Mouse (Mus musculus) cerebellum, adult 11-12 months (tissue): ENCODE results near the gene A230072I06Rik.

Source experiments
- DNase-seq: peaks from one replicate; pipeline ENCODE4 v3.0.0; 2022

Gene A230072I06Rik

DNA sequence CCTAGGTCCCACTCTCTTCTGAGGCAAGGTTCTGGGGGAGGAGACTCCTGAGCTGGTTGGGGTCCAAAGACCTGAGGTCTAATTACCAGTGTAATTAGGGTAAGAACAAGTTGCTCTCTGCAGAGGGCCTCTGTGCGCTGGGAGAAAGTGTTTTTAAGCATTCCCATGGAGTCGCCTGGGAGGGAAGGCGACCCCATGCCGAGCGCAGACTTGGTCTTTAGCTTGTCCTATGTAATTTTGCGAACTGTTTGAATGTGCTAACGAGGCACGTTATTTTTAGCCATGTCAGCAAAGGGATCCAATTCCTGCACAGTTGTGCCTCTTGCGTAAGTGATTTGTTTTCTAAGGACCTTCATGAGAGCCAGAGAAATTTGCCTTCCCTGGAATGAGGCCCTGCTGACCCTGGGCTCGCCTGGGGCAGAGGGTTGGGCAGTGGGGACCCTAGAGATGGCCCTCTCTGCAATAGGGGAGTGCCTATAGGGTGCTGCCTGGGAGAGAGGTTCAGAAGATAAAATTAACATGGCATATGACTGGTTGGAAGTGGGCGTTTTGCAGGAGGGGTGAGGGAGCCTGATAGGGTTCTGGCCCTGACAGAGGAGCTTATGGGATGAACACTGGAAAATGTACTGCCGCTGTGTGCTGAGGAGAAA, at the start of gene A230072I06Rik:
TSS of gene A230072I06Rik (plus strand) at position 157 of the 650 bp plus-strand sequence.
- no peak for DNase-seq

DNA sequence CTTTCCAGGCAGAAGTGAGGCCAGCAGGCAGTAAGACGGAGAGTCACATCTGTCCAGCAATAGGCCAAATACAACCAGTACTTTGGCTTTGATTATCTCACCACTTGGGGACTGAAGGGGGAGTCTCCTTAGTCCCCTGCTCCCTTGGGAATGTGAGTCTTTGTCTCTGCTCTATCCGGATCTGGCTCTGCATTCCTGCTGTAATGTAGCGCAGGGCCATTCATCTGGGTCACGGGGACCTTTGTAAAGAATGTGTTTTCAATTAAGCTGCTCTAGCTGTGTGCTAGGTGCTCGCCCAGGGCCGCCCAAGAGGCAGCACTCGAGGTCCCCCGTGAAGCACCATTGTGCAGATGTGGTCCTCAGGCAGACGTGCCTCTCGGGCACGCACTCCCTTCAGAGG, 44.6 kb upstream of the A230072I06Rik start:
- no peak for DNase-seq

DNA sequence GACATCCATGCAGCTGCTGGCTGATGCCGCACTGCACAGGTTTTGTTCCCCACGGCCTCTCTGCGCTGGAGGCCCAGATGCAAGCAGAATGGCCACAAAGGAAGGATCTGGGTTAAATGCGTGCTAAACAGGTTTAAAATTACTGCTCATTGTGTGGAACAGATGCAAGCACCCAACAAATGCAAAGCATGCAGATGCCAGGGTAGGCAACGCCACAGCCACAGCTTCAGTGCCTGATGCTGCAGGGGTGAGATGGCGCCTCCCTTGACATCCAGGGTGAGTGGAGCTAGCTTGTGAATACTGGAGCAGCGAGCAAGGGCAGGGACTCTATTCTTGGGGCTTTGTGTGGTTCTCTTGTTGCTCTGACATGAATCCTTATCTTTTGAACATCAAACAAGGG, 39.8 kb upstream of the A230072I06Rik start:
- DNase-seq: no peak

DNA sequence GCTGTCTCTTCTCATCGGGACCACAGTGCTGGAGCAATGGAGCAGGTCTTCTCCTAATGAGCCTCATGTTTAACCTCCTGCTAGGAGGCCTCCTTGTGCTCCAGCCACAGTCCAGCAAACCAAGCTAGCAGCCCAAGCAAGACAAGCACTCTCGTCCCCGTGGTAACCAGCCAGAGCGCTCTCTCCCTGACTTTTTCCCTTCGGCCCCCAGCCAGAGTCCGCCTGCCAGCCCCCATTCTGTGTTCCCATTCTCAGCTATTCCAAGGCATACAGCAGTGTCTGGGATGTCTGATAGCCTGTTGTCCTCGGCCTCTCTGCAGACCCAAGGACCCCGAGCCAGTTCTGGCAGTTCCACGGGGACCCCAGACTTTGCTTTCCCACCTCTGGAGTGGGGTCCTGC, 38.5 kb upstream of the A230072I06Rik start:
- DNase-seq: no peak

DNA sequence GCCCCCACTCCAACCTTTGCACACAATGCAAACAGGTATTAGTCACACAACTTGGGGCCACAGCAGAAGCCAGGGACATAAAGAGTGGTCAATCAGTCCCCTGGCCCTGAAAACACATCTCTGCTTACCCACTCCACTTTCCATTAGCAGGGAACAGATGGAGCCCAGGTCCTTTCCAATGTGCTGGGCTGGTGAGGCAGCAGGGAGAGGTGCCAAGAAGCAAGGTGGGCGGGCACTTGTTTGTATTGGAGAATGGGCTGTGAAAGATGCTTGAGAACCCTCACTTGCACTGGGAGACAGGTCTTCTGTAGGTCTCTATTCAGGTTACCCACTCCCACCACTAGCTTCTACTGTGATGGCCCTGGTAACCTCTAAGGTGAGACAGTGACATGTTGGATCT, 34.9 kb upstream of the A230072I06Rik start:
- DNase-seq: no peak

DNA sequence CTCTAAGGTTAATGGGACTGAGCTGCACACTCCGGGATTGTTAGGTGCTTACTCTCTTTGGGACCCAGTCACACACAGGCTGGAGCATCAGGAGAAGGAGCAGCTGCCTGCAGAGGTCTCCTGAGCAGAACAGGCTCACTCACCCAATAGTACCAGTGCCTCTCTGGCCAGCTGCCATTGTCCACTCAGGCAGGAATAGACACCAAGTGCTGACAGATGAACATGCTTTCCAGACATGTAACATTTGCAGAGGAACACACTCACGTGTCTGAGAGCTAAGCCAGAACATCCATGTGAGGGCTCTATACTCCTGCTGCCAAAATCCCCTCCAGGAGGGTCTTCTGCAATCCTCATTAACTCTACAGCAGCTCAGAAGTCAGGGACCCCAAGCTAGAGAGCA, 18.7 kb upstream of the A230072I06Rik start:
- no peak for DNase-seq

DNA sequence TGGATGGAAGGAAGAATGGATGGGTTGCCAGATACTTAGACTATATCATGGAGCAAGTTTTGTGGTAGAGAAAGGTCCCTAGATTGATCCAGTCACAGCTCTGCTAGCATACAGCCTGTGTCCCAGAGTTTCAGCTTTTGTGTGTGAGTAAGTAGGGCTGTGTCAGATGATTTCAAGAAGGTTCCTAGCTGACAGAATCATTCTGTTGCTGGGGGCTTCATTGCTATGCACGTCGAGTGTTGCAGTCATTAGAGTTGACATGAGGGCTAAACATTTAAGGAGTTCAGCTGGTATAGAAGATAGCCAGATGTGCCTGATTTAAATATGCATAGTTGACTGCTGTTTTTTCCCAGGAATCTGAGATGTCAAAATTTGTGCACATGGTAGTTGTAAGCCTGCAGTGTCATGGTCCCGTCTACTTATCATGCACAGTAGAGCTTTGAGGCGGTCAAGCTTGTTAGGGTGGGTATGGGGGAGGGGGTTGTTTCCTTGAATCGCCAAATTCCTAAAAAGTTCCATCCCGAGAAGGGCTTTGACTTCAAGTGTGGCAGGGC, 18.1 kb upstream of the A230072I06Rik start:
- no peak for DNase-seq

DNA sequence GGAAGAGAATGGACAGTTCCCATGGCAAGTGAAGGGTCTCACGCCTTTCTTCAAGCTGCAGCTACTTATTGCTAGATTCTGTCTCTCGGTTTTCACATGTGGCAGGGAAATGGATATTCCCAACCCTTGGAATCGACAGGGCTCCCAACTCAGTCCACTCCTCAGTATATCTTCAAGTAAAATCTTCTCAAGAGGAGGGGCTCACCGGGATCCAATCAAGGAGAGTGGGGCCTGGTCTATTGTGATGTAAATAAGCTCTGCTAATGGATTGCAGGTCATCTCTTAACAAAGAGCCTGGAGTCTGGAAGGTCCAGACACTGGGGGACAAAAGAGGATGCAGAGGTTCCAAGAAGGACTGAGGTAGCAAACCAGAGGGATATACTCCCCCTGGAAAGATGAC, 17.1 kb upstream of the A230072I06Rik start:
- DNase-seq: no peak

DNA sequence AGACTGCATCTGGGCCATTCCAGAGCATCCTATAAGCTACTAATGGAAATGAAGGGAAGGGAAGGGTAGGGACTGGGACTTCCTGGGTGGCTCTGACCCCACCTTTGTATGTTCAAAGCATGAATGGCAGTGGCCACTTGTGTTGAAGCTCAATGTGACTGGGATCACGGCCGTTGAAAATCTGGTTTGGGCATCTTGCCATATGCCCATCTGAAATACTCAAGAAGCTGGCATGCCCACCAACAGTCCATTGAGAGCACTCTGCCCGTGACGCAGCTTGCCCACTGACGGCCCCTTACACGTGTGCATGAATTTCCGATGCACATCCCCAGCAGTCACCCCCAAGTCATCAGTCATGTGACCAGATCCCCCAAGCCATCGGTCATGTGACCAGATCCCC, 13.6 kb upstream of the A230072I06Rik start:
- no peak for DNase-seq

DNA sequence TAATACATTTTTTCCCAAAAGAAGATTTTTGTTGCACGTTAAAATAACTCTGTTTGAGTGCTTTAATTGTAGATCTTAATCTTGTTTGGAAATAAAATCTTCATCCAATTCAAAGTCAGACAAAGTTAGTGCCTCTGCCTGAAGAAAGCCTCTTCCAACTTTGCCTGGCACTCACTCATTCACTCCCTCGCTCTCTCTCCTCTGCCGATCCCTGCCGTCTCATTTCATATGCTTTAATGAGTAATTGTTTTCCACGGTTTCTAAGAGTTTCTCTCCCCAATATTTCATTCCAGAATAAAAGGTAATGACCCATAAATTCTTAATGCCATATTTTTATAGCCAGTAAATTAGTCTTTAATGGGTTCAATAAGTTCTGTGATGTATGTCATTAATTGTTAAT, 10.8 kb upstream of the A230072I06Rik start:
- DNase-seq: no peak

DNA sequence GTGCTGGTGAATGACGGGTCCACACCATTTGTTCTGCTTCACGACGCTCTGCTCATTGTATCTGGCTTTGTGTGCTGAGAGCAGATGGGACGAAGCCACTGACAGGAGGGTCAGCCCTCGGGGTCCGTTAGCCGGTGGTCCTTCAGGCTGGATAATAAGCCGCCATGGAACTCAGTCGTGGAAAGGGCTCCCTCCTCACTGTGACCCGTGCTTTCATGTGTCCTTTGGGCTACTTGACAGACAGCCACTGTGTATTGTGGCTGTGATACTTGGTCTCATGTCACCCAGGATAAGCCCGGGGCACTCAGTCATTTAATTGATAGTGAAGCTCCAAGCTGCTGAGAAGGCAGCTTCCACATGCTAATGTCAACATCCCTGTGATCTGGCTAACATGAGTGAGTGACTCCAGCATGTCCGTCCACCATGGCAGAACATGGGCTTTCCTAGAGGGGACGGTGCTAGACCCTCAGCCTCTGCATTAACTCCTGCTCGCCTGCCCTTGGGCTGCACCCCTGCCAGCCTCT, 10.3 kb upstream of the A230072I06Rik start:
- no peak for DNase-seq

DNA sequence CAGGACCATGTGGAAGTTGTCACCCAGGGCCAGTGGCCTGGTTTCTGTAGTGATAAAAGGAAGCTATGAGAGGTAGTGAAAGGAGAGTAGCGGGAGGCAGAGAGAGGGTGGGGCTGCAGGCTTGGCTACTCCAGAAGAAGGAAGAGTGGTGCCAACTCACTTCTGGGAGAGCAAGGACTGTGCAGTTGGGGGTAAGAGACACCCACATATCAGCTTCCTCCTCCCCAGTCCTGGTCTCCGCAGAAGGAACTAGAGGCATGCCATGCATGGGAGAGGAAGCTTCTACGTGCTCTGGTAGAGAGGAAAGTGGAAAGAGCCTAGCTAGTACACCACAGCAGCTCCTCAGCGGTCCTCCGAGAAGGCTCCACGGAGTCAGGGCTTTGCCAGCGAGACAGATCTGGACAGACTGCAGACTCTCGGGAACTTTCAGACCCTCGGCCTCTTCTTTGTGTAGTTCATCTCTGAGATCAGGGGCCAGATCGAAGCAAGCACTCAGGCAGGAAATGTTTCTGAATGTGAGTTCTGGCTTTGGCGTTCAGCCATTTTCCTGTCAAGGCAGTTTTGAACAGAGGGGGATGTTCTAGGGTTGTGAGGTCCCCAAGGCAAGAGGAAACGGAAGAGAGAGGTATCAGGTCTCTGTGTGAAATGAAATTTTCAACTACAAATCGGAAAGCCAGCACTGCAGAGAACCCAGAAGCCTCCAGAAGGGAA, 1.0 kb downstream of the A230072I06Rik start:
- DNase-seq: no peak

DNA sequence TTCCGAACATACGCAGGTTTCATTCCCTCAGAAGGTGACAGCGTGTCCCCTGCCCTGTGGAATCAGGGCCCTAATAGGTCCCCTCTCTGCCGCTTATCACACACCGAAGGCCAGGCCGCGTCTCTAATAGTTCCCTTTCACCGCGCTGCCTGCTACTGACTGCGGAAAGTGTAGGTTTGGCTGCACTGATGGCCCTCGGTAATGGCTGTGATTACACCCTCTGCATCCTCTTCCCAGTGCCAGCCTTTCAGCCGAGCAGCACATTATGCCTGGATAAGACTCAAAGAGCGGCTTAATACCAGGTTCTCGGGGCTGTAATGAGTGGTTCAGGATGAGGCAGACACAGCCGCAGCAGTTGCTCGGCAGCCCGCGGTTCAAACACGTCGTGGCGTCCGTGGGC, 3.5 kb downstream of the A230072I06Rik start:
- DNase-seq: no peak

DNA sequence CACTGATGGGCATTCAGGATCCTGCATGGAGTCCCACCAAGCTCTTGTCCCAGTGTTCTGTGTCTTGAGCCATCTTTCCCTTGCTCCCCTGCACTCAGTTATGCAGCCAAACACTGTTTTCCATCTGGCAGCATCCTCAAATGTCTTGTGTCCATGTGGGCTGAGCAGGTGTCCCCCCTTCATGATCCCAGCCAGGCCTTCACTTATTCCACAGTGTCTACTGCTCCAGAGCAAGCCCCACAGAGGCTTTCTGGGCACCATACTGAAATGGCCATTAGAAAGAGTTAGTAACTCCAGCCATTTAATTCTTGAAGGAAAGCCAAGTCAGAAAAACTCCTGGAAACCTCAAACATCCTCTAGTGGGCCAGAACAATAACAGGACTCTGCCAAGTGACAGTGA, 11.9 kb downstream of the A230072I06Rik start:
- DNase-seq: no peak

DNA sequence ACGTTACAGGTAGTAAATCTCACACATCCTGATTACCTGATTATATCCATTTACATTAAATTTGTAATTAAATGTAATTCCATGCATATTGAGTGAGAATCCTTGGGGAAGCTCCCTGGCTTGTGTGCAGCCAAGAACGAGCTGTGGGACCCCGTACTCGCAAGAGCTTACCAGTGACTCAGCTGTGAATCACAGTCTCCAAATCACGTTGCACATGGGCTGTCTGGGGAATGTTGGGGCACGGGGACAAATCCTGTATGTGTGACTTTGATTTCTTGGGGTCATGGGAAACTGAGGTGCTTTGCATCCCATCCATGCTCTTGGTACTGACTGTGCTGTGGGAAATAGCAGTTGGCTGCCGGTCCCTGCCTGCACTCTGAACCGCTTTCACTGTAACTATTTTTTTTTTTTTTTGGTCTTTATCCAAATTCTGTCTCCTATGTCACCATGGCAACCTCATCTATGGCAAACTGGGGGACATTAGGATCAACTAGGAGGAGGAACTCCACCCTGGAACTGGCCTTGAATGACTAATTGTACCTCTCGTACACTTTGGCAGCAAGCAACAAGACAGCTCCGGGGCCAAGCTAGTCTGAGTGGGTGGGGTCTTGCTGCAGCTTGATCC, 19.8 kb downstream of the A230072I06Rik start:
- DNase-seq: no peak

DNA sequence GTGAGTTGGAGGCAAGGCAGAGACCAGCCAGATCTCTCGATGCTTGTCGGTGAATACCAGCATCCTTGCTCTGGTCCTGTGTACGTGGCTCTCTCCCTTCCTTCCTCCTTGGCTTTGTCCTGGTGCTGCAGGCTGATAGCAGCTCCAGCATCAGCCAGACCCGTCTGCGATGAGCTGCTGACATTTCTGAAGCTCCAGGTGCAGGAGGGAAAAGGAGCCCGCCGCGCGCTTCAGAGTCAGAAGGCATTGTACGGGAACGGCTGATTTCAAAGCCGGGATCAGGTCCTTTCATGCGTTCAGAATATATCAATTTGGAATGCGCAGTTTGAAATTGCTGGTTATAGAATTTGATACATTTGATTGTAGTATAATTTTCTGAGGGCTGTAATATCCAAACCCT, 23.4 kb downstream of the A230072I06Rik start:
- no peak for DNase-seq

DNA sequence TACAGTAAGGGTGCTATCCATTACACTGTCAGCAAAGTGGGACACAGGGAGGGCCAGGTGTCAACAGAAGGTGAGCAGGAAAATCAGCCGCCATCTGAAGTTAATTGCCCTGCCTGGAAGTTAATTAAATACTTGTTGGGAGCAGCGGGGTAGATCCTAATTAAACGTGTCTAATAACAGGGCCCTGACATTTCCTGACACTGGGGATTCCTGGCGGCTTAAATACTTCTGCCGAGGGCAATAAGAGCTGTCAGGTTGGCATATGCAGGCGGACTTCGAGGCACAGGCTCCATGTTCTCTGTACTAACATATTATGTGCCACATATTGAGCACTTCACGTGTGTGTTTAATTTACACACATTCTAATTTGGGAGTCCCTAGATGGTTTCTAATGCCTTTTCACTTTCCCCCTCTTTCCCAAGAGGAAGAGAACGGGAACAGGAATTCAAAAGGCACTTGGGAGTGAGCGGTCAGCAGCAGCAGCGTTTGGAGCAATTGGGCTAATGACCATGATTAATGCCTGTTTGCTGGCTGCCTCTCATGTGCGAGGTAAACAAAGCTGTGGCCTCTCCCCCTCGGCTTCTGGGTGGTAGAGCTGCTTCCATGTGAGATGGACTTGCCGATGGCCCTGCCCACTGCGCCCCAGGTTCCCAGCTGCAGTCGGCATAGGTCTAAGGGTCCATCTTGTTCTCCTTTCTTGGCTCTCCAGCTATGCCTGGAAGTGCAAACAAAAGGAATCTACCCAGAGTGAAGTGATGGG, 34.5 kb downstream of the A230072I06Rik start:
- DNase-seq: no peak

DNA sequence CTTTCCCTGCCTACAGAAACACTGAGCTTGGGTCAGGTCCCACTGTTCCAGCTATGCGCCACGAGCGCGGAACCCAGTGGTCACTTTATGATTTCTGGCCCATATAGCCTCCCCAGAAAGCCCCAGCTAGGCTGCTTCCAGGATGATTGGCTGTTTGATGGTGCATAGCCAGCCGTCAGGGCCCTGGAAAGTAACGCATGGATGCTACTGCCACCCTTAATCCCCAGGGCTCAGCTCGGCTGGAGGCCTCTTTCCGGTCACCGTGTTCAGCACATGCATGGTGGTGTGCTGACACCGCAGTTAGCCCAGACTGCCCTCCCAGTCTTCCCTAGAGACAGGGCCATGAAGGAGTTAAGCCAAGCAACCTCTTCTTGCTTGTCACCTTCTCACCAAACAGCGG, 35.6 kb downstream of the A230072I06Rik start:
- no peak for DNase-seq

DNA sequence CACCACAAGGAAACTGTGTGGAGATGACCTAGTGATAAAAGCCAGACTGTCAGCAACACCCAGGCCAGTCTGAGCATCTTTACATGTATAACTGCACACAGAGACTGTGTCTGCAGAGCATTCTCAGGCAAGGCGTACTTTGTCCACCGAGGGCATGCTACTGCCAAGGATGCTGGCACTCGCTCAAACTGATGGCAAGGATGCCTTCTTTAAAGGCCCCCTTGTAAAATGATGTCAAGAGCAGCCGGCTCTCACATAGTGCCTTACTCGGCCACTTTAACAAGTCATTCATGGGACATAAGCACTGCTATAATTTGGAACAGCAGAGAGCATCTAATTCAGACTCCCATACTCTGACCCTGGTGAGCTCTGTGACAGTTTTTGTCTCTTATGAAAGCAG, 36.6 kb downstream of the A230072I06Rik start:
- no peak for DNase-seq

DNA sequence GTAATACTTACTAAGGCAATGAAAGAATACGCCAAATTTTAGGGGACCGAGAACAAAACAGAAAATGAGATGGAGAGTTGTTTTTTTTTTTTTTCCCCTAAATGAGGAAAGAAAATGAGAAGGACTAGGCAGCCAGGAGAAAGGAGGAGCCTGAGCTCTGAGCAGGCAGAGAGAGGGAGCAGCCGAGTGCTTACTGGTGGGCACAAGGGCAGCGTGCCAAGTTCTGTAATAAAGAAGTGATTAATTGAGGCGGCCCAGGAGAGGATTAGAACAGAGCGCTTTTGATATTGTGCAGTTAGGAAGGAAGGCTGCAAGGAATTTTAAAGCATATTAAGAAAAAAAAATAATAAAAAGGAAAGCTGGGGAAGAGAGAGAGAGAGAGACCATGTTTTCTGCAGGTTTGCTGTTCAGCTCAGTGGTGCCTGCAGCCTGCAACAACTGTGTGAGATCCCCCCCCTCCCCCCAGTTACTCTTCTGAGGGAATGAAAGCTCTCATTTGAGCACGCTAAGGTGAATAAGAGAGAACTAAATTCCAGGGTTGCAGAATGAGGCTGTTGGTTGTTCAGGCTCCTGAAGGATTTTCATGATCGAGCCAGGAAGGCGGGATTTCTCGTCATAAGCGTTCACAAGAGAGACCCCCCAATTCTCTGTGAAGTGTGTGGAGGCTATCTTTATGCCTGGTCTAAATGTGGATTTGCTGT, 41.3 kb downstream of the A230072I06Rik start:
- no peak for DNase-seq

DNA sequence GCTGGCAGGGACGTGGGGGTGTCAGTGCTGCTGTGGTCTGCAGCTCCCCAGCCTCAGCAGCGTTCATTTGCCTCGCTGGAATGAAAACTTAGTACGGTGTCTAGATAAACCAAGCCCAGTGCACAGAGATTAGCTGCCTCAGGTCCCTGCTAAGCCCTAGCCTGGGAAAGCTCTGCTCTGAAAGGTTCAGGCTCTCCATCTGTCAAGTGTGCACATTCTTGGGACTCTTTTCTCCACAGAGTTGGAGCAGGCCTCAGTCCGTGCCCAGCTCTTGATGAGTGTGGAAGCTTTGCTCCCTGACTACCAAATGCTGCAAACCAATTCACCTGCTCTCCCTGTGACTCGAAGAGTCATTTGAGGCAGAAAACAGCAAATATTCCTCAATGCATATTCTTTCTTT, 43.5 kb downstream of the A230072I06Rik start:
- no peak for DNase-seq

DNA sequence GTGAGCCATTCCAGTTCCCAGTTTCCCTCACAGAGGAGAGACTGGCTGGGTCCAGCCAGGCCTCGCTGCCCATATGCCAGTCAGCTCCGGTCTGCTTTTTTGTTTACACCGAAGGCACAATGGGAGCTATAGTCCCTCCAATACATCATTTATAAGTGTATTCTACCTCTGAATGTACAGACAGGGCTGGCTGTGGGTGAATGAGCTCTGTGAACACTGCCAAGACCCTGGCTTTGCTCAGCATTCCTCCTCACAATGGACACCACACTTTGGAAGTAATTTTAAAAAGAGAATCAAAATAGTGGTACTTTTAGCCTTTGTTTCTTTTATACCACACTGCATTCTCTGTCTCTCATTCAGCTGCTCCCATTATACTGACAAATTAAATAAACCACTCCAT, 44.6 kb downstream of the A230072I06Rik start:
- no peak for DNase-seq
